Mouse (Mus musculus) intestine, embryonic 14.5 days (tissue): ENCODE results near the gene Dclre1b. TPM values are rescaled to one million over a fixed set of nuclear protein-coding genes. Genes with fewer than 3 reads are reported as not detected.
A peak's percentile ranks its signal among the peaks of the same experiment; 100 is the strongest.
"Not testable (repeated sequence)": the region's sequence is repeated elsewhere in the genome, so short reads cannot be mapped to it uniquely, and the experiment has no call there.

Experiments
- ATAC-seq: fragments of 200-750 bp; cut with Nextera tagmentation; replicated peaks from 2 replicates; pipeline ENCODE4 v1.8.0; 2017; ENCODE audit warnings: low read depth, moderate number of reproducible peaks, moderate TSS enrichment, moderate library complexity; ENCODE audit not compliant: low FRiP score, low TSS enrichment
- DNase-seq: peaks from one replicate; pipeline ENCODE4 v3.0.0-alpha.2; 2018; ENCODE audit warnings: low spot score
- H3K27ac ChIP-seq: fragments of 300-500 bp; sonication (generic); 2 replicates; pipeline ENCODE4 v1.5.1; 2014; ENCODE audit warnings: low read depth, mild to moderate bottlenecking, control low read depth
- H3K27me3 ChIP-seq: fragments of 300-500 bp; sonication (generic); replicated peaks from 2 replicates; pipeline ENCODE4 v1.6.1; 2014; ENCODE audit warnings: low read length, control low read depth; ENCODE audit not compliant: control insufficient read depth, insufficient read depth
- H3K36me3 ChIP-seq: fragments of 300-500 bp; sonication (generic); 2 replicates; pipeline ENCODE4 v1.6.1; 2014; ENCODE audit warnings: low read length, control low read depth; ENCODE audit not compliant: control insufficient read depth, insufficient read depth
- H3K4me1 ChIP-seq: fragments of 300-500 bp; sonication (generic); replicated peaks from 2 replicates; pipeline ENCODE4 v1.6.1; 2014; ENCODE audit warnings: low read length, control low read depth, mixed read lengths; ENCODE audit not compliant: control insufficient read depth, insufficient read depth
- H3K4me2 ChIP-seq: fragments of 300-500 bp; sonication (generic); 2 replicates; pipeline ENCODE4 v1.6.1; 2014; ENCODE audit warnings: low read length
- H3K4me3 ChIP-seq: fragments of 300-500 bp; sonication (generic); 2 replicates; pipeline ENCODE4 v1.5.1; 2014; ENCODE audit warnings: low read depth, low read length, control low read depth, mixed read lengths
- H3K9ac ChIP-seq: fragments of 300-500 bp; sonication (generic); 2 replicates; pipeline ENCODE4 v1.6.1; 2014; ENCODE audit warnings: mild to moderate bottlenecking, low read length
- H3K9me3 ChIP-seq: fragments of 300-500 bp; sonication (generic); 2 replicates; pipeline ENCODE4 v1.6.1; 2016; ENCODE audit warnings: low read length, control low read depth; ENCODE audit not compliant: control insufficient read depth
- WGBS: fragments of 180-500 bp; shearing (Covaris S2); extraction: QIAGEN DNeasy Blood & Tissue Kit; methylation state at CpG from one replicate; pipeline ENCODE4 v1.1.7; 2014; 5-methylcytosine and 5-hydroxymethylcytosine counted together
- polyA plus RNA-seq: library from polyadenylated mRNA; unstranded; fragments of >200 nt; fragmentation: Nextera tagmentation; extraction: Ambion mirVana; gene quantifications from 2 replicates; pipeline ENCODE4 v1.2.1, GENCODE M21; 2014

Gene Dclre1b
- polyA plus RNA-seq, 1 experiment from 2014 or later: 23.9 TPM

DNA sequence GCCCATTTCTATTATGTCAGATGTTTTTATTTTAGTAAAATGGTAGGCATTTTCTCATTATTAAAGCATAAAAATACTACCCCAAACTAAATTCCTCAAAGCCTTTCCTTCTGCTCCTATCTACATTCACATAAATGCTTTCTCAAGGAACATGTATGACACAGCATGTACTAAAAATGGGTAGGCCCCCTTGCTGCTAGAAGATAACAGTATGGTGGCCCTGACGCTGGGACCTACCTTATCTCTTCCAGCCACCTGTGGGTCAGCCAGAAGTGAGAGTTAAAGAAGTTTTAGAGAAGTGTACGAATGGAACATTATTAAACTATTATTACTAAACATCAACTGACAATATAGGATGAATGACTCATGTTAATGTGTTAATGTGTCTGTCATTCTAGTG lies 9.7 kb downstream of the Dclre1b start:
- peaks cover 24% of the 10 kb centered on the region for H3K36me3 ChIP-seq
- no peak overlapping the region for H3K4me2 ChIP-seq
- ATAC-seq: no peak
- no peaks in the 10 kb centered on the region for H3K27me3 ChIP-seq
- H3K27ac ChIP-seq: no peak overlapping the region
- DNase-seq: no peak
- no peaks in the 10 kb centered on the region for H3K4me1 ChIP-seq
- no peaks in the 10 kb centered on the region for H3K9me3 ChIP-seq
- 83% methylated on average over 2 of the region's 2 CpGs for WGBS
- H3K4me3 ChIP-seq: no peak overlapping the region
- H3K9ac ChIP-seq: no peak overlapping the region

DNA sequence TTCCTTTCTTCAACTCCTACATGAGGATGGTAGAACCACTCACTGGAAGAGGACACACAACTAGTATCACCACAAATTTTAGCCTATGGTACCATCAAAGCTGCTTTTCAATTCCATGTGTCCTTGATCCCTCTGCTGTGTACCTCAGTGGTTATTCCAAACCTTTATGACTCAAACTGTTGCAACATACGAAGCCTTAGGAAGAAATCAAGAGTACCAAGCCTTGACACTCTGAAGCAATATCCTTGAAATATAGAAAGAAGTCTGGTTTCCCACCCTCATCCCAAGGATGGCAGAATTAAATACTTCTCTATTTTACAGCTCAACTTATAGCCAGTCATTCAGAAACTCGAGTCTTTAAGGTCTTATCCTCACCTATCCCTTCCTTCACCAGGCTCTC lies 12.9 kb downstream of the Dclre1b start:
- Histone ChIP-seq H3K27ac (no peak overlapping the region), H3K27me3 (0 out of 2 replicates have a peak, but pooled peaks cover 3% of the 10 kb centered on the region), H3K9me3 (no peaks in the 10 kb centered on the region), H3K4me1 (0 out of 2 replicates have a peak, but pooled peaks cover 3% of the 10 kb centered on the region), H3K4me3 (no peak overlapping the region), H3K9ac (no peak overlapping the region), H3K36me3 (no peaks in the 10 kb centered on the region), H3K4me2 (no peak overlapping the region)
- 63% methylated on average over 2 of the region's 2 CpGs for WGBS
- ATAC-seq (no peak), DNase-seq (no peak)

DNA sequence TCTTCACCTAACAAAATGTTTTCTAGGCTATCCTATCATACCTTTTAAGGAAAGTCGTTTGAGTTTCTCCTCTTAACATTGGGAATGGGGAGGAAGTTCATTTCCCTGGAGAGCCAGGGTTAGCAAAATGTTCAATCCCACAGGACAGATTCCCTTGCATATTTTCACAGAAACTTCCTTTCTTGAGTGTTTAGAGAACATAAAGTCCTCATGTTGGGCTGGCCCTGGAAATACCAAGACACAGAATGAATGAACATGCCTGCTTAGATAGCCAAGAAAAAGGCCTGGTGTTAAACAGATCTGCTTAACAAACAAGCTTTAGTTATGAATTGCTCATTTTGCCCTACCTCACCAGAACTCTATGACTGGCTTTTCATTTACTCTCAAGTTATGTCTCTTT lies 16.7 kb downstream of the Dclre1b start:
- Histone ChIP-seq H3K27me3 (0 out of 2 replicates have a peak, but pooled peaks cover 3% of the 10 kb centered on the region), H3K27ac (no peak overlapping the region), H3K4me3 (no peak overlapping the region), H3K4me1 (peaks cover 17% of the 10 kb centered on the region), H3K9me3 (no peaks in the 10 kb centered on the region), H3K36me3 (no peaks in the 10 kb centered on the region), H3K4me2 (no peak overlapping the region), H3K9ac (no peak overlapping the region)
- DNase-seq: no peak
- WGBS: 72% methylated on average over 1 of the region's 1 CpGs
- no peak for ATAC-seq

DNA sequence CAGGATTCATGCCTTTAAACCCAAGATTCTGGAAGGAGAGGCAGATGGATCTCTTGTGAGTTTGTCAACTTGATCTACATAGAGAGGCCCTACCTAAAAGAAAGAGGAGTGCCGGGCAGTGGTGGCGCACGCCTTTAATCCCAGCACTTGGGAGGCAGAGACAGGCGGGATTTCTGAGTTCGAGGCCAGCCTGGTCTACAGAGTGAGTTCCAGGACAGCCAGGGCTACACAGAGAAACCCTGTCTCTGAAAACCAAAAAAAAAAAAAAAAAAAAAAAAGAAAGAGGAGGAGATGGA lies 17.2 kb downstream of the Dclre1b start:
- DNase-seq, ATAC-seq, H3K27ac ChIP-seq, H3K27me3 ChIP-seq, H3K36me3 ChIP-seq, H3K9me3 ChIP-seq, H3K9ac ChIP-seq: not testable (repeated sequence)
- H3K4me1 ChIP-seq: peaks cover 17% of the 10 kb centered on the region
- 86% methylated on average over 5 of the region's 5 CpGs for WGBS
- H3K4me3 ChIP-seq: peak overlapping the region; percentile 86; the same call in 1 of the 2 replicates
- H3K4me2 ChIP-seq: peak overlapping the region; percentile 63; the same call in 1 of the 2 replicates

DNA sequence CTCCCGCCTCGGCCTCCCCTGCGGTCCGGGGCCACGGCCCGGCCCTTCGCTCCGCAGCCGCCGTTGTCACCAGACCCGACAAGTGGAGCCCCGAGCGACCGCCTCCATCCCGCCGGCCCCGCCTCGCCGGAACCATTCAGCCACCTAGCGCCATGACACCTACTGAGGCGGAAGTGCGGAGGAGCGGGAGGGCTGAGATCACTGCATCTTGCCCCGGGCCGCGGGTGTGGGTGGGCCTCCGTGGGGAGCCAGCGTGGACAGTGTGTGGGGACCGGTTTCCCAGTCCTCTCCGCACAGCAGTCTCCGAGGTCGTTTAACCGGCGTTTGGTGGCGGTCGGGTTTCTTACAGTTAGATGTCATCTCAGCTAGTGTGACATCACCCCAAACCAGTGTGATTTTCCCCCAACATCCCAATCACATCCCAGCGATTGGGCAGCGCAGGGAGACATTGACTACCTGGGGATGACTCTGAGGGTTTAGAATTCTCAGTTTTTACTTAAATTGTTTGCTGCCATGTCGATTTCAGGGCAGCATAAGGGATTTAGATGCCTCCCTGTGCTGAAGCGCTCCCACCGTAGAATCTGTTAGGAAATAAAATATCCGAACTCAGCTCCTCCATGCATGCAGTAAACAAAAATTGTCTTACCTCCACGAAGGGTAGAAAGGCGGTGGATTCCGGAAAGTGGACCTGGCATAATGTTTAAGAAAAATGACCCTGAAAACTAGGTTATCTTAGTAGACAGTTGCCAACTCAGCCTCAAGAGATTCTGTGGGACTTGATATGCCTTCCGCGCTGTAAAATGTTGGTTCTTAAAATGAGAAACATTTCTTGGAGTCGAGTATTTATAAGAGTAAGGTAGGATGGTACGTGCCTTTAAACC lies 17.8 kb downstream of the Dclre1b start, which contains the start of gene Hipk1:
Gene Hipk1 (minus strand): TSS at position 334 of the 881 bp plus-strand sequence.
- 10% methylated on average over 42 of the region's 49 CpGs for WGBS
- Histone ChIP-seq H3K9ac (peak within 1 kb of the TSS; percentile 90), H3K27me3 (0 out of 2 replicates have a peak, but pooled peaks cover 3% of the 10 kb centered on the region), H3K9me3 (no peaks in the 10 kb centered on the region), H3K27ac (peak within 1 kb of the TSS; percentile 83), H3K4me3 (peak within 1 kb of the TSS; percentile 86), H3K4me2 (peak within 1 kb of the TSS; percentile 86), H3K36me3 (no peaks in the 10 kb centered on the region), H3K4me1 (peaks cover 17% of the 10 kb centered on the region)
- ATAC-seq: peak; percentile 98
- DNase-seq: peak; percentile 94

DNA sequence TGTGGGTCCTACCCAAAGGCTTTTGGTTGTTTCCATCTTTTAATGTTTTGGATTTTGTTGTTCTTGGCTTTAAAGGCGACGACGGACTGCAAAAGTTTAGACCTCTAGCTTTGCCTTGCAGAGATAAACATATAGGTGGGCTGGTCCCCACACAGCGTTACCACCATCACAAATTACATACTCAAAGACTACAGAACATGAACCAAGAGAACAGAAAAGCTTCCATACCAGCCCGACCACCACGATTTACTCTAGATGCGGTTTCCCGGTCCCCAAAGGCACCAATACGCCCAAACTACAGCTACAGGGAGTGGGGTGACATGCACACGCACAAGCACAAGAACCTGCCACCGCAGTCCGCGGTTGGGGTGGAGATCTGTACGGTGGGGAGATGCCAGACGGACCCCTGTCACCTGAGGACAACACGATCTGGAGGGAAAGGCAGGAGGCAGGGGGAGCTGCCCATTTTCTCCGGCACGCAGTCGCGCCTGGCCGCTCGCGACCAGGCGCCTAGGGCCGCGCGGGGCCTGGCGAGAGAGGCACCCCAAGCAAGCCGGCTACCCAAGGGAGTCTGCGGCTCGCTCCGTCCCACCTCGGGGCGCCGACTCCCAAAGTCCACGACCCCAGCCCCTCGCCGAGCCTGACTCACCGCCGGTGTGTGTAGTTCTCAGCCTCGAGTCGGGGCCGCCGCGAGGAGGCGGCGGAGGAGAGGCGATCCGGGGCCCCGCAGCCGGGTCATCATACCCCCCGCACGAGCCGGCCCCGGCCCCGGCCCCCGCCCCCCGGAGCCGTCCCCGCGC lies 18.7 kb downstream of the Dclre1b start:
- H3K9me3 ChIP-seq: no peaks in the 10 kb centered on the region
- no peaks in the 10 kb centered on the region for H3K36me3 ChIP-seq
- under 1% methylated on average over 59 of the region's 61 CpGs for WGBS
- H3K4me3 ChIP-seq: peak overlapping the region; percentile 86
- peak overlapping the region; percentile 90 for H3K9ac ChIP-seq
- peak overlapping the region; percentile 83 for H3K27ac ChIP-seq
- DNase-seq (peak; percentile 82), ATAC-seq (peak; percentile 84)
- H3K4me2 ChIP-seq: peak overlapping the region; percentile 86
- 0 out of 2 replicates have a peak, but pooled peaks cover 3% of the 10 kb centered on the region for H3K27me3 ChIP-seq
- H3K4me1 ChIP-seq: peaks cover 17% of the 10 kb centered on the region

DNA sequence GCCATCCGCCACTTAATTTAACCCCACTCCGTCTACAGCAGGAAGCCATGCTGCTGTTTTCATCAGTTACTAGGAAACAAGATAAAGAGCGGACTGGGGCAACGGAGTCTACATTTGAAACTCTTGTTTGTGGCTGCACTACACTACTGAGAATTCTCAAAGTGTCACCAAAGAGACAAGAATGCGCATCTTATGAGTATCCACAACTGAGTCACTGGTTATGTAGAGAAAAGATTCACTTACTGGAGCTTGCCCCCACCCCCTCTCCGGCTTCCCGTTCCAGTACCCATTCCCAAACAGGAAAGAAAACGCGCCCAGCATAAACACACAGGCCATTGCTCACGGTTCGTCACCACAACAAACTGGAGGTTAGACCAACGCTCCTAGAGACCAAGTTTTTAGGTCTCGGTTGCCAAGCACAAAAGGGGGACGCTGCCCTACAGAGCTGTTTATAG lies 19.3 kb downstream of the Dclre1b start:
- Histone ChIP-seq H3K4me3 (peak overlapping the region; percentile 86), H3K4me1 (peaks cover 21% of the 10 kb centered on the region), H3K9ac (peak overlapping the region; percentile 90), H3K4me2 (peak overlapping the region; percentile 86), H3K36me3 (no peaks in the 10 kb centered on the region), H3K27me3 (0 out of 2 replicates have a peak, but pooled peaks cover 3% of the 10 kb centered on the region), H3K27ac (peak overlapping the region; percentile 83), H3K9me3 (no peaks in the 10 kb centered on the region)
- DNase-seq (peak; percentile 62), ATAC-seq (no peak)
- WGBS: 3% methylated on average over 14 of the region's 14 CpGs

DNA sequence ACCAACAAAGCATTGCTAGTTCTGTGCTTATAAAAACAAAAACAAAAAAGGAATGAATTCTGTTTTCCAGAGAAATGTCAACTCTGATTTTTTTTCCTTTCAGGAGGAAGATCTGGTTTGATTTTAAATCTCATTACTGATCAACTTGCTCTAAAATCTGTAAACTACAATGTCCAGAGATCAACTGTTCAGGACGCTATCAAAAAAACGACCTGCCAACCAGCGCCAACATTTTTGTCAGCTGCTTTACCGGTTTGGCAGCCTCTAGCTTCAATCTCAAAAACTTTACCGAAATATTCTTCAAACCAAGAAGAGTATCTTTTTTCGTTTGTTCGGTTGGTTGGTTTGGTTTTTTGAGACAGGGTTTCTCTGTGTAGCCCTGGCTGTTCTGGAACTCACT lies 20.1 kb downstream of the Dclre1b start:
- no peak overlapping the region for H3K27ac ChIP-seq
- H3K4me2 ChIP-seq: peak overlapping the region; percentile 86
- 0 out of 2 replicates have a peak, but pooled peaks cover 3% of the 10 kb centered on the region for H3K27me3 ChIP-seq
- no peak overlapping the region for H3K9ac ChIP-seq
- H3K4me3 ChIP-seq: peak overlapping the region; percentile 86; the same call in 1 of the 2 replicates
- DNase-seq (no peak), ATAC-seq (no peak)
- peaks cover 21% of the 10 kb centered on the region for H3K4me1 ChIP-seq
- no peaks in the 10 kb centered on the region for H3K9me3 ChIP-seq
- WGBS: 79% methylated on average over 7 of the region's 7 CpGs
- H3K36me3 ChIP-seq: no peaks in the 10 kb centered on the region
